Mouse (Mus musculus) layer of hippocampus, adult 18-20 months (tissue): Measurements from ENCODE around the gene Igsf21. TPM values are rescaled to one million over a fixed set of nuclear protein-coding genes. Genes with fewer than 3 reads are reported as not detected.

Experiments used
- DNase-seq, 2 experiments: peaks; one replicate each; pipeline ENCODE4 v3.0.0; 2022; ENCODE audit warnings: low spot score in 2 of 2
- total RNA-seq, 2 experiments: library from RNA; stranded (reverse); gene quantifications; 2 replicates each; pipeline ENCODE4 v1.2.3; 2021

Igsf21 gene
- total RNA-seq, 2 experiments from 2014 or later: 30.0 to 40.3 TPM

- peak in 1 of 2 experiments; percentile 23 for DNase-seq
Observed at GRCm38 (mm10) chr4:140103341-140104027, 143.1 kb downstream of the Igsf21 start.

- no peak for DNase-seq
Observed at GRCm38 (mm10) chr4:140102581-140103200, 143.9 kb downstream of the Igsf21 start.

DNA sequence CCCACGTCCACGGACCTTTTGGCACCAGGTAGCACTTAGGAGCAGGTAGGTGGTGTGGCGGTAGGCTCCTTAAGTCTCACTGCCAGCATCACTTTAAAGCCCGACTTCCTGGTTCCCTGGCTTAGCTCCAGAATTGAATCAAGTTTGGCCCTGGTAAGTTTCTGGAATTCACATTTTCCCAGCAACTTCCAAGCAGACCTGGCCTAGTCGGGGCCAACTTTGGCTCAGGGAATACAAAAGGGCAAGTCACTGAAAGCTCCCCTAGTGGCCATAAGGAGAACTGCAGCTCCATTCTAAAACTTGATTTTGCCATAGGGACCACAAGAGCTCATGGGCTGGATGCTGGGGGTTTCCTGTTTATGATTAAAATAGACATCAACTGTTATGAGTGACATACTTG lies 145.5 kb downstream of the Igsf21 start:
- peak in 1 of 2 experiments; percentile 33 for DNase-seq

- peak in 1 of 2 experiments; percentile 64 for DNase-seq
Observed at GRCm38 (mm10) chr4:140100141-140100540, 146.4 kb downstream of the Igsf21 start.

- DNase-seq: no peak
Observed at GRCm38 (mm10) chr4:140096283-140096682, 150.3 kb downstream of the Igsf21 start.

GRCm38 (mm10) chr4:140094835-140095234 lies 151.7 kb downstream of the Igsf21 start:
- DNase-seq: no peak

- DNase-seq: no peak
Observed at GRCm38 (mm10) chr4:140092367-140092766, 154.2 kb downstream of the Igsf21 start.

GRCm38 (mm10) chr4:140091693-140092092 lies 154.9 kb downstream of the Igsf21 start:
- DNase-seq: no peak

GRCm38 (mm10) chr4:140089676-140090075 lies 156.9 kb downstream of the Igsf21 start:
- no peak for DNase-seq

DNA sequence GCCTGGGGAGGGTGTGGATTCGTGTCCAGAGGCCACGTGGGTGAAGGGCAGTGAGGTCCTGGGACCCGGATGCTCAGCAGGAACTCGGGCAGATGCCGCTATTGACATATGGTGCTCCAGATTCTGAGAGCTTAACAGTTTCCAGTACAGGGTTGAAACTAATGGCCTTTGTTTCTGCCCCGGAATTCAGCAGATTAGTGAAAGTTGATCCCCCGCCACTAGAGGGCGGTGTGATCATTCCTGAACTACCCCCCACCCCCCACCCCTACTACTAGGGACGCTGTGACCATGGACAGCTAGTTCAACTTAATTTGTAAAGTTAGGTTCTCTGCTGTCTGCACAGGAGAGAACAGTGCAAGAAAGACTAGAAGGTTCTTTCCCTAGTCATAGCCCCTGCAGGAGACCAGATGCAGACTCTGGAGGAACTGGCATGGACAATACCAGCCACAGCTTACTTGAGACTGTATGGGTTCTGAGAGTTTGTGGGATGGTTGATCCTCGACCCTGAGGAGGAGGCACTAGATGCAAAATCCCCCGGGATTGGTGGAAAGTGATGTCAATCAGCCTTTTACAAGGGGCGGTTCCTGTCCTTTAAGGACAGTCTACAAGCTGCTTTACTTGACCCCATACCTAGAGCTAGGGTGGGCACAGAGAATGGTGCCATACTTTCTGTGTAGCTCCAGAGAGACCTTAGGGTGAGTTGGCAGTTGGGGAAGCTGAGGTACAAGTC lies 157.7 kb downstream of the Igsf21 start:
- no peak for DNase-seq

- peak; percentile 24 to 39 for DNase-seq
Observed at GRCm38 (mm10) chr4:140086192-140086591, 160.4 kb downstream of the Igsf21 start.

- peak in 1 of 2 experiments; percentile 48 for DNase-seq
Observed at GRCm38 (mm10) chr4:140084521-140085011, 162.0 kb downstream of the Igsf21 start.

GRCm38 (mm10) chr4:140084064-140084463 lies 162.5 kb downstream of the Igsf21 start:
- no peak for DNase-seq

- DNase-seq: no peak
Observed at GRCm38 (mm10) chr4:140078416-140078815, 168.2 kb downstream of the Igsf21 start.

DNA sequence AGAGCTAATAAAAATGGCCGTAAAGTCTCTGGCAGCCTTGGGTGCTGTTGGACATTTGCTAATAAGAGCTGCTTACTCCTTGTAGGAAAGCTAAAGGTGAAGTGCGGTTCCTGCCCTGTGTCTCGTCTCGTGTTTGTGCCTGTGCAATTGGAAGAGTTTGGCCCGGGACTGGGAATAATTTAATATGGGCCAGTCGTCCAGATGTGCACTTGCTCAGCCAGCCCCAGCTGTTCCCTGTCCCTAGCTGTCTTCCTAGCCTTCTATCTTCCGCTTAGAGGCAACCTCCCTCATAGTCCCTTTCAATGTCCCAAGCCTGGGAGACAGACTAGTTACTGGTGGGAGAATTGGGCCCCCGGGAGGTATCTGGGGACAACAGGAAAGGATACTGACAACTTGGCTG lies 169.0 kb downstream of the Igsf21 start:
- no peak for DNase-seq

GRCm38 (mm10) chr4:140076852-140077563 lies 169.6 kb downstream of the Igsf21 start:
- DNase-seq: peak; percentile 21 to 29

DNA sequence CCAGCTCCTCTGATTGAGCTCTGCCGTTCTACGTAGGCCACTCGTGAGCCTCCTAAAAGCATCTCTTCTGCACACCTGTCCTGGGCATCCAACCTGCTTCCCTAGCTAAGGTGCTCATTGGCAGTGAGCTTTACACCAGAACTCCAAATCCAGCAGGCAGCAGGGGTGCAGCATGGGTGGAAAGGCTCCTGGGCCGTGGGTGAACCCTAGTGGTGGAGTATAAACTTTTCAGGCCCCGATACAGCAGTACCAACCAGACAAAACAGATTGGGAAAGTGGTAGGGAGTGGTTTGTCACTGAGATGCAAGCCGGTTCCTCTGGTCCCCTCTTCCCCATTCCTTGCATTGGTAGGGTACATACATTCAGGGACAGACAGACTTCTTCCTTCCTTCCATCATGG lies 170.2 kb downstream of the Igsf21 start:
- DNase-seq: peak in 1 of 2 experiments; percentile 22

GRCm38 (mm10) chr4:140071047-140071446 lies 175.5 kb downstream of the Igsf21 start:
- DNase-seq: no peak

DNA sequence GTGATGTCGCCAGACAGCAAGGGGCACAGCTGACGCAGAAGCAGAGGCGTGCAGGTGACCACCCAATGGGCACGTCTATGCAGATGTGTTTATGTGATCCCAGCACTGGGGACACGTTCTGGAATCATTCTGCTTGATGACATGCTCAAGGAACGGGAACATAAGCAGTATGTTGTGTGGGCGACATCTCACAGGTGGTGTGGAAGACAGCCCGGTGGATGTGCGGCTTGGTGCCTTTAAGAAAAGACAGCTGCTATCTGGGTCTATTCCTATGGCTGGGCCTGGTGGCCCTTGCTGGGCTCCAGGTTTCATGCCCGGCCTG lies 176.3 kb downstream of the Igsf21 start:
- peak; percentile 25 to 67 for DNase-seq

DNA sequence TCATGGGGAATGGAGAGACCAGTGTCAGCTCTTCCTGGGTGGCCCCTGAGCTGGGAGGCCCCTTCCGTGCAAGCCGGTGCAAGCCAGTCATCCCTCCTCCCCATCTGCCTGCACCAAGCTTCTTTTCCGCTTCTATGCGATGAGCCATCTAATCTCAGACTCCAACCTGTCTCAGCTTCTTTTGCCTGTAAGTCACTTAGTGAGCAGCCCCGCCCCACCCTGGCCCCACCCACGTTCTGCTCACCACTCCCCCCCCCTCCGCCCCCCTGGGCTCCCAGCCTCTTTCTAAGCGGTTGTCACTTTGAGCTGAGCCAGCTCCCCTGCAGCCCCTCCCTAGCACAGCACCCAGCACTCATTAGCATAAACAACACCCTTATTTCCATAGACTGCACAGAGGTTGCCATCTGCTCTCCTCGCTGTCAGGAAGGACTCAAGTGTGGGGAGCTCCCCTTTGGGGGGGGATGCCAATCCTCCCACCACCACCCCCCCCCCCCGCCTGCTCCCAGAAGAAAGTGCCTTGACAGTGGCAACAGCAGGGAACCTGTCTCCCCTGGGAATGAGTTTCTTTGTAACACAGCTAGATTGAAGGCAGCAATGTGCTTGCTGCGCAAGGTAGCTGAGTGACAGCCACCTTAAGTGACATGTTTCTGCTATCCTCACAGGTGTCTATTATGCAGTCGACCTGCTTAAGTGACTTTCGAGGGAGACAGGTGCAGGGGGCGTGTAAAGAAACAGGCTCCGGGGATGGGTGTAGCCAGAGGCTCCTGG lies 176.8 kb downstream of the Igsf21 start:
- DNase-seq: peak; percentile 23 to 48

- no peak for DNase-seq
Observed at GRCm38 (mm10) chr4:140068468-140068867, 178.1 kb downstream of the Igsf21 start.
